Mouse (Mus musculus) C2C12 (cell line): ENCODE measurements at regions not wholly inside any gene's neighbourhood (a gene's known extent, or its start where the extent isn't known, plus 50 kb on each side); places are given as distances from the start of the nearest gene placed in this dataset.

Source experiments
- CTCF ChIP-seq: IDR thresholded peaks from one replicate; pipeline ENCODE4 v1.5.1; 2011; ENCODE audit not compliant: control insufficient read depth, insufficient read depth, insufficient read length
- FOSL1 ChIP-seq: IDR thresholded peaks from one replicate; pipeline ENCODE4 v1.8.0; 2011; ENCODE audit warnings: mild to moderate bottlenecking, low read length; ENCODE audit not compliant: poor library complexity, insufficient read depth, severe bottlenecking

DNA sequence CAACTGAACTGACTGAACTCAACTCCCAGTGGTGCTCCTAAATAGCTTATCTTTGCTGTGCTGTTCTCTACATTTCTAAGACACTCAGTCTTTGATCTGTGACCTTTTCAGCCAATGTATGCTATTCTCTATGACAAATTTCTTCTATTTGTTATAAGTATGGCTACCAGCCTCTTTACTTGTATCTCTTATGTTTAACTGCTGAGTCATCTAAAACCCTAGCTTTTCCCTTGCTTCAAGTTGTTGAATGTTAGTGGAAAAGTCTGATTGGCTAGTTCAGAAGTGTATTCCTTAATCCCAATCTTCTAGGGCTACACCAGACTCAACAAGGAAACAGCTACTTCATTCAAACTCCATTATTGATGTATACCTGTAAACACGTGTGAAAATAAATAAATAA is 201.0 kb downstream of the Car8 start:
- TF ChIP-seq FOSL1, result no peak
- no peak for TF ChIP-seq CTCF
